Mouse (Mus musculus): Measurements from ENCODE around the gene Tmem88.

DNA sequence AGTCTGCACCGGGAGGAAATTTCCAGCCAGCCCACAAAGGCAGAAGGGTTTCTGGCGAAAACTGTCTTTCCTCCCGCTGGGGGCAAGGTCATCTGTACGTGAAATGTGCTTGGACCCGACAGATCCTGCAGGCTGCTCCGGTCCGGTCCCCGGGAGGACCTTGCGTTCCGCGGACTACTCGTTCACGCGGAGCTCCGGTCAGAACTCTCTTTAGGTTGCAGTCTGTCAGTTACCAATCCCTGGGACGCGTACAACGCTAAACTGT is 11.9 kb upstream of the Tmem88 start:
- TF ChIP-seq CTCF (IDR thresholded peaks at IDR 0.05; ENCODE audit: borderline replicate concordance, control insufficient read depth, extremely low read depth, insufficient read depth, low read length, poor library complexity): no peak
- TF ChIP-seq POLR2A (IDR thresholded peaks at IDR 0.05; ENCODE audit: control insufficient read depth, extremely low read depth, insufficient read depth, low read length, poor library complexity): no peak

All from thymus, adult 2 months (tissue).